Mouse (Mus musculus): Measurements from ENCODE around the gene Dguok. TPM values are rescaled to one million over a fixed set of nuclear protein-coding genes. Genes with fewer than 3 reads are reported as not detected.

Gene Dguok
- polyA plus RNA-seq, 1 experiment from 2014 or later = 74.4 TPM

DNA sequence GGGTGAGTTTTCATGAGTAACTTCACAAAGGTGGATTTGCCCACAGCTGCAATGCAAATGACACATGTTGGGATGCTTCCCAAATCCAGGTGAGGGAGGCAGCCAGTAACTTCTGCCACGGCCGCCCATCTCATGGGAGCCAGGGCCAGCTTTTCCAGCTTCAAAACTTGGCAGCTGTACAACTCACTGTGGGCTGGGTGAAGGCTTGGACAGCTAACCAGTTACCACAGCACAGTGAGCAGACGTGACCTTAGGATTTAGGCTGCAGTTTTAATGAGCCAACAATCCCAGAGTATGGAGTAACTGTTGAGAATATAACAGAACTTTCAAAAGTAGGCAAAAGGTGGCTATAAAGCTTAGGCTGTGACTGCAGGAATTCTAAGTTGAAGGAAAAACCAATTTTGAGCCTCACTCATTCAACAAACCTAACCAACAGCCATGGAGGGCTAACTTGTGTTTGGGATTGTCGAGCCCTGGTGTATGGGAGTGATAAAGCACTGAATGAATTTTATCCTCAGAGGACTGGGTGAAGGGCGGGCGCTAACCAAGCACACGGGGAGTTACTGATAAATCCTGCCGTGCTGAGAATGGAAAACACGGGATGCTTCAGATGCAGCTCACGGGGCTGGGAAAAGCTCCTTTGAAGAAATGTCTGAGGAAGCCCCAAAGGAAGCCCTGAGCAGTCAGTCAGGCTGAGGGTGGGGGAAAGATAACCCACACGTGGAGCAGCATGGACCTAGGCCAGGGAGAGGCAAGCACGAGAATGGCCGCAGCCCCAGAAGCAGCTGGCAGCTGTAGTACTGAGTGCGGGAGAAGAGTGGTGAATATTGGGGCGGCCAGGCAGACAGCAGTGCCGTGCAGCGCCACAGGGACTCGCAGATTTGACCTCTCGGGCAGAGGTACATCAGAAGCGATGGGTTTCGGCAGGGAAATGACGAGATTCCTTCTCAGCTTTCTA lies 9.7 kb downstream of the Dguok start:
- H3K27ac ChIP-seq (replicated peaks) = no peak overlapping the region
- no peaks in the 10 kb centered on the region; the same call in 1 of the 2 replicates for H3K4me1 ChIP-seq
- no peak overlapping the region for H3K4me3 ChIP-seq (replicated peaks)
- no peak overlapping the region for H3K4me2 ChIP-seq
- peaks cover 20% of the 10 kb centered on the region for H3K36me3 ChIP-seq
- no peak for ATAC-seq (ENCODE audit: low FRiP score)
- H3K27me3 ChIP-seq (replicated peaks) = no peaks in the 10 kb centered on the region
- H3K9ac ChIP-seq (replicated peaks) = no peak overlapping the region
- H3K9me3 ChIP-seq (replicated peaks) = no peaks in the 10 kb centered on the region
- WGBS = 88% methylated on average over 22 of the region's 22 CpGs

DNA sequence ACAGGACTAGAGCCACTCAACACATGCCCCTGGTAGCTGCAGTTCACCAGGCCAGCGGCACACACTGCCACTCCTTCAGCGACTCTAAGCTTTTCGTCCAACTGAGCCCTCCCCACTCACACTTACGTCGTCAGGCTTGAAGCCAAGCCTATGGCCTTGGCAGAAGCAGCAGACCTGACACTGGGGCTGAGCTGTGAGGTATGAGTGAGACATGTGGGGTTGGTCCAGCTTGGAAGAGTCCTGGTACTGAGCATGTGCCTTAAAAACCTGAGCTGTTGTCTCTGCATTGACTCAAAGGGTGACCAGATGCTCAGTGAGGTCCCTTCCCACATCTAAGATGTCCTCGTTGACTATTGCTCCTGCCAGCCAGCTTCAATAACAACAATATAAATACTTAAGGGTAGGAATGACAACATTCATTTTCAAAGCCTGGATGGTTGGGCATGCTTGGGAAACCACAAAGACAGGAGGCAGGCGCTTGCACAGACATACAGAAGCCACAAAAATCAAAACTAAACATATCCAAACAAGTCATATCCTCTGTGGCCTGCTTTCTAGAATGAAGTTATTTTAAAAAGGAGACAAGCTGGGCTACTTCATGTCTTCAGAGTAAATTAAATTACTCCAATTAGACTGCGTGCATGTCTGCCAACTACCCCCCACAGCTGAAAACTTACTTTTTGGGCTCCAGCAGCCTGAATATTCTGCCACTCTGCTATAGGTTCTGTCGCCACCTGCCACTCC lies 10.6 kb downstream of the Dguok start:
- H3K4me2 ChIP-seq = no peak overlapping the region
- H3K9me3 ChIP-seq (replicated peaks) = no peaks in the 10 kb centered on the region
- no peaks in the 10 kb centered on the region; the same call in 1 of the 2 replicates for H3K4me1 ChIP-seq
- H3K27me3 ChIP-seq (replicated peaks) = no peaks in the 10 kb centered on the region
- H3K36me3 ChIP-seq = peaks cover 20% of the 10 kb centered on the region
- no peak overlapping the region for H3K9ac ChIP-seq (replicated peaks)
- H3K27ac ChIP-seq (replicated peaks) = no peak overlapping the region
- H3K4me3 ChIP-seq (replicated peaks) = no peak overlapping the region
- 89% methylated on average over 9 of the region's 9 CpGs for WGBS
- ATAC-seq (ENCODE audit: low FRiP score) = no peak

DNA sequence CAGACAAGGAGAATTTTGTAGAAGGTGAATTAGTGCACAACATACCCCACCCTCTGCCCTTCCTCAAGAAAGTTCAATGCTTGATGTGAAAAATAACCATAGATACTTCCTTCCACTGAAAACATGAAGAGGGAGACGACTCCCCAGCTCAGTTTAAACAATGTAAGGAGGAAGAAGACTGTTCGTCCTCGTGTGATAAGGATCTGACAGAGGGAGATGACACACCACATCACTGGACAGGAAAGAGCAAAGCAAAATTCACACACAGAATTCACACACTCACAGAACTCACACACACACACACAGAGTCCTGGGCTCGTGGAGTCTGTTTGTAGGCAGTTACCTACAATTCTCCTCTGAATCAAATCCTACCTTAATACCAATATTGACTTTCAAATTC lies 16.1 kb downstream of the Dguok start:
- Histone ChIP-seq H3K27ac (replicated peaks) (no peak overlapping the region), H3K4me3 (replicated peaks) (no peak overlapping the region), H3K27me3 (replicated peaks) (no peaks in the 10 kb centered on the region), H3K36me3 (peaks cover 70% of the 10 kb centered on the region), H3K4me1 (no peaks in the 10 kb centered on the region; the same call in 1 of the 2 replicates), H3K9me3 (replicated peaks) (no peaks in the 10 kb centered on the region), H3K9ac (replicated peaks) (no peak overlapping the region), H3K4me2 (no peak overlapping the region)
- no peak for ATAC-seq (ENCODE audit: low FRiP score)
- WGBS = 85% methylated on average over 4 of the region's 4 CpGs

DNA sequence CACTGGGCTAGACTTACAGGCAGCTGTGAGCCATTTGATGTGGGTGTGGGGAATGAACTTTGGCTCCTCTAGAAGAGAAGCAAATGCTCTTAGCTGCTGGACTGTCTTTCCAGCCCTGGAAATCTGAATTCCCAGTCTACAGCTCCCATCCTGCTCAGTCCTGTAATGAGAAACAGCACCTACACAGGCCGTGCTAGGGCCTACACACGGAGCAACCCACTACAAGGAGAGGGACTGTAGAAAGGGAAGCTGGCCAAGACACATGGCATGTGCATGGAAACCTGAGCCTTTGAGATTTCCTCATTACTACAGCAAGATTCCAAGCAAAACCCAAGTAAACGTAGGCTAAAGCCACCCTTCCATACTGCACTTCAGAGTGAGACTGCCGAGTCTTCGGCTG lies 18.6 kb downstream of the Dguok start:
- H3K9me3 ChIP-seq (replicated peaks) = no peaks in the 10 kb centered on the region
- no peaks in the 10 kb centered on the region for H3K4me1 ChIP-seq
- H3K4me2 ChIP-seq = no peak overlapping the region
- H3K36me3 ChIP-seq = peaks cover 75% of the 10 kb centered on the region
- H3K9ac ChIP-seq (replicated peaks) = no peak overlapping the region
- 97% methylated on average over 5 of the region's 5 CpGs for WGBS
- H3K4me3 ChIP-seq (replicated peaks) = no peak overlapping the region
- ATAC-seq (ENCODE audit: low FRiP score) = no peak
- no peaks in the 10 kb centered on the region for H3K27me3 ChIP-seq (replicated peaks)
- no peak overlapping the region for H3K27ac ChIP-seq (replicated peaks)

DNA sequence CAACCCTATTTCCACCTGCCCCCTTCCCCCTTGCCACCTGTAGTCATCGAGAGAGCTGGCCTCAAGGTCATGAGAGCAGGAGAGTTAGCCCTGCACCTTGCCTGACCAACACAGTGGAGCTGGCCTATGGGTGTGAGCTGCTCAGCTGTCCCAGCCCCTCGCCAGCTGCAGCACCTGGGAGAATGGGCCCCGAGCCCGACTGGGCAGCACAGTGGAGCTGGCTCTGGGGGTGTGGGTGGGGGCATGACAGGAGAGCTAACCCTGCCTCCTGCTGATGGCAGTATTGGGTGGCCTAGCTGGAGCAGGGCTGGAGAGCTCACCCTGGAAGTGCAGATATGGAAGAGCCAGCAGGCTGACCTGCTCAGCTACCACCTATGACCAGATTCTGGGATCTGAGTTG lies 19.5 kb downstream of the Dguok start:
- H3K36me3 ChIP-seq = peaks cover 81% of the 10 kb centered on the region
- H3K9ac ChIP-seq (replicated peaks) = no peak overlapping the region
- no peak overlapping the region for H3K27ac ChIP-seq (replicated peaks)
- no peaks in the 10 kb centered on the region for H3K27me3 ChIP-seq (replicated peaks)
- H3K4me3 ChIP-seq (replicated peaks) = no peak overlapping the region
- H3K4me2 ChIP-seq = no peak overlapping the region
- 89% methylated on average over 4 of the region's 4 CpGs for WGBS
- ATAC-seq (ENCODE audit: low FRiP score) = no peak
- no peaks in the 10 kb centered on the region for H3K4me1 ChIP-seq
- no peaks in the 10 kb centered on the region for H3K9me3 ChIP-seq (replicated peaks)

DNA sequence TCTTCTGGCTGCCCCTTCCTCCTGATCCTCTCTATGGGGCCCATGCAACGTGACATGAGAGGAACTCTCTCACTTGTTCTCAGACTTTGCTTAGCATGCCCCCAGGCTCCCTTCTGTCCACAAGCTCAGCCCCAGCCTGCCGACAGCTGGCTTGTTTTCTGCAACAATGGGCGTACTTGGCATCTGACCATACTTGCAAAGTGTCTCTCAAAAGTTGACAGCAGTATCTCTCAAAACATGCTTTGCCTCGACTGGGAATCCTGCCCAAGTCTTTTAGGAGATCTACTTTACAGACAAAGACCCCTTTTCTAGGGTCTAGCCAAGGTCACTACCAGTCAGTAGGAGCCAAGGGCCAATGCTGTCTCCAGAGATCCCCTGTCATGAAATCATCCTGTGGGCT lies 20.9 kb downstream of the Dguok start:
- H3K36me3 ChIP-seq = peaks cover 95% of the 10 kb centered on the region
- ATAC-seq (ENCODE audit: low FRiP score) = no peak

DNA sequence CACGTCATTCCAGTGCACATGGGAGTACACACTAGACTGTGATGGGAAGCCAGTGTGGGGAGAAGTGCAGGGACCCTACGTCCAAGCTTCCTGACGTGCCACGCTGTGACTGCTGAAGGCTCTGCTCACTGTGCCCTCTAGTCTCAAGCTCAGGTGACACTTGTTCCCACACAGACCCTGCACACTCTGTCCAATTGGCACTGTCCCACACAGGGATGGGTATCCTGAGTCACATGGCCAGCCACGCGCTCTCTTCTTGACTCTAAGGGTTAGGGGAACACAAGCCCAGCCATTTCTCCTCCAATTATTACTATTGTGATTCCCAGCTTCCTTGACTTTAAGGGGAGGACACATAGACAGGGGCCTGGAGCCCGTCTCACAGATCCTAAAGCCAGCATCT lies 23.0 kb downstream of the Dguok start:
- H3K36me3 ChIP-seq = peaks cover 92% of the 10 kb centered on the region

More for the DNA sequence above, 20.9 kb downstream of the Dguok start:
- H3K9ac ChIP-seq (replicated peaks) = no peak overlapping the region
- 60% methylated on average over 4 of the region's 4 CpGs for WGBS
- no peaks in the 10 kb centered on the region for H3K27me3 ChIP-seq (replicated peaks)
- H3K4me1 ChIP-seq = no peaks in the 10 kb centered on the region
- H3K27ac ChIP-seq (replicated peaks) = no peak overlapping the region
- H3K9me3 ChIP-seq (replicated peaks) = no peaks in the 10 kb centered on the region
- H3K4me2 ChIP-seq = no peak overlapping the region
- no peak overlapping the region for H3K4me3 ChIP-seq (replicated peaks)

DNA sequence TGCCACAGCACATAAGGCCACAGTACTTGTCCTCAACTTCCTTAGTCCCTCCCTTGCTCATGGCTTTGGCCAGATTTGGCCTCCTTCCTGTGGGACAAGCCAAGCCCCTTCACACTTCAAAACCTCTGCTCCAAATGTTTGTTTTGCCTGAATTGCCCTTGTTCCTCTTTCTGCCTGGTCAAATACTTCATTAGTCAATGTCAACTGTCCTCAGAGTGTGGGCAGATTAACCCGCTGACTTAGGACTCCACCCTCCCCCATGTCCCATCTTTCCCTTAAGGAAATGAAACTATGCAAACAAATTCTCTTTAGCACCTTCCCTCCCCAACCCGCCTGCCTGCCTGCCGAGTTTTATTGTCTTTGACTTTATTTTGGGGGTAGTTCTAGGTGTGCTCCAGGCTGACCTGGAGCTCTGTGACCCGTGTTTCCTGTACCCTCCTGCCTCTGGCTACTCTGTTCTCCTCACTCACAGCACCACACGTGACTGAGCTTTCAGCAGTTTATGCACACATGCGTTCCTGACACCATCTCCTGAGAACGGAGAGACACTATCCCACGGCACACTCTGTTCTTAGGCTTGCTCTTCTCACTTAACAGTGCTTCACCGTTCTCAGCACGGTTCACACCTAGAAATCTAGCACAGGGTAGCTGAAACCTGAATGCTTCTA lies 24.2 kb downstream of the Dguok start:
- Histone ChIP-seq H3K9ac (replicated peaks) (no peak overlapping the region), H3K36me3 (peaks cover 80% of the 10 kb centered on the region), H3K4me2 (no peak overlapping the region), H3K27me3 (replicated peaks) (no peaks in the 10 kb centered on the region), H3K4me1 (no peaks in the 10 kb centered on the region), H3K27ac (replicated peaks) (no peak overlapping the region), H3K9me3 (replicated peaks) (no peaks in the 10 kb centered on the region), H3K4me3 (replicated peaks) (no peak overlapping the region)
- 75% methylated on average over 10 of the region's 10 CpGs for WGBS
- no peak for ATAC-seq (ENCODE audit: low FRiP score)

More for the DNA sequence above, 23.0 kb downstream of the Dguok start:
- Histone ChIP-seq H3K27ac (replicated peaks) (no peak overlapping the region), H3K4me1 (no peaks in the 10 kb centered on the region), H3K27me3 (replicated peaks) (no peaks in the 10 kb centered on the region), H3K4me2 (no peak overlapping the region), H3K9me3 (replicated peaks) (no peaks in the 10 kb centered on the region), H3K9ac (replicated peaks) (no peak overlapping the region), H3K4me3 (replicated peaks) (no peak overlapping the region)
- 94% methylated on average over 7 of the region's 7 CpGs for WGBS
- ATAC-seq (ENCODE audit: low FRiP score) = no peak

DNA sequence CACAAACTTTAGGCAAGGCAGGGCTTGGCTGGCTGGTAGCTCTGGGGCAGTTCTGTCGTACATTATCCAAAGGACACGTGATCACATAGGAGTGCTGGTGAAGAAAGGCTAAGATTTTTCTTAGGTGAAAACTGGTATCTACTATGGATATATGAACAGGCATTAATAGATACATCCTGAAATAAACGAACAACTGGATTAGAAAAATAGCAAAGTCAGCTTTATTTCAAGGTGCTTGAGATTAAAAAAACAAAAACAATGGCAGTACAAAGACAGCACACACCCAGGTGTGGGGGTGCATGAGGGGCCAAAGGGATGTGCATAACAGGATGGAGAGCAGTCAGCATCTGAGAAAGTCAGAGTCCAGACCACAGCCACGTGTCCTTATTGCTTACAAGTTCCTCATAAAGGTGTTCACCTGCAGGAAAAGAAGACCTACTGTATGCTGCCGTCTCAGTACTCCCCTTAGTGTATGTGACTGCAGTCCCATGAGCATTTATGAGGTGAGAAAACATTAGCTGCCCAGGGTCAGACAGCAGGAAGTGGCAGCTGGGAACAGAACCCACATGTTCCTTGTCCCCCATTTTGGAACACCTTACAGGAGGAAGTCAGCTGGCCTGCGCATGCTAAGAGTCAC lies 26.6 kb downstream of the Dguok start:
- Histone ChIP-seq H3K27ac (replicated peaks) (no peak overlapping the region), H3K4me1 (no peaks in the 10 kb centered on the region), H3K36me3 (peaks cover 56% of the 10 kb centered on the region), H3K9me3 (replicated peaks) (no peaks in the 10 kb centered on the region), H3K27me3 (replicated peaks) (no peaks in the 10 kb centered on the region), H3K9ac (replicated peaks) (no peak overlapping the region), H3K4me3 (replicated peaks) (no peak overlapping the region), H3K4me2 (no peak overlapping the region)
- no peak for ATAC-seq (ENCODE audit: low FRiP score)
- WGBS = 92% methylated on average over 6 of the region's 6 CpGs

DNA sequence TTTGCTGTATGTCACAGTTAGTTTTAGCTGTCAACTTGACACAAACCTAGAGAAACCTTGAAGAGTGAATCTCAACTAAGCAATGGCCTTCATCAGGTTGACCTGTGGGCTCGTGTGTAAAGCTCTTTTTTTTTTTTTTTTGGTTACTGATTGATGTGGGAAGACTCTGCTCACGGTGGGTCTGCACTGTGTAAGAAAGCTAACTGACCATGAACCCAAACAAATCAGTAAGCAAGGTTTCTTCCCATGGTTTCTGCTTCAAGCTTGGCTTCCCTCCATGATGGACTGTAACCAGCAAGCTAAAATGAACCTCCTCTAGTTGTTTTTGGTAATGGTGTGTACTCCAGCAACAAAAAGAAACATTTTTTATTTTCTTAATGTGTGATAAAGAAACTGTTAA lies 27.6 kb downstream of the Dguok start:
- ATAC-seq (ENCODE audit: low FRiP score) = no peak
- no peak overlapping the region for H3K4me3 ChIP-seq (replicated peaks)
- no peaks in the 10 kb centered on the region for H3K27me3 ChIP-seq (replicated peaks)
- 85% methylated on average over 2 of the region's 2 CpGs for WGBS
- no peaks in the 10 kb centered on the region for H3K4me1 ChIP-seq
- no peak overlapping the region for H3K27ac ChIP-seq (replicated peaks)
- no peak overlapping the region for H3K4me2 ChIP-seq
- no peak overlapping the region for H3K9ac ChIP-seq (replicated peaks)
- H3K36me3 ChIP-seq = peaks cover 47% of the 10 kb centered on the region
- no peaks in the 10 kb centered on the region for H3K9me3 ChIP-seq (replicated peaks)

DNA sequence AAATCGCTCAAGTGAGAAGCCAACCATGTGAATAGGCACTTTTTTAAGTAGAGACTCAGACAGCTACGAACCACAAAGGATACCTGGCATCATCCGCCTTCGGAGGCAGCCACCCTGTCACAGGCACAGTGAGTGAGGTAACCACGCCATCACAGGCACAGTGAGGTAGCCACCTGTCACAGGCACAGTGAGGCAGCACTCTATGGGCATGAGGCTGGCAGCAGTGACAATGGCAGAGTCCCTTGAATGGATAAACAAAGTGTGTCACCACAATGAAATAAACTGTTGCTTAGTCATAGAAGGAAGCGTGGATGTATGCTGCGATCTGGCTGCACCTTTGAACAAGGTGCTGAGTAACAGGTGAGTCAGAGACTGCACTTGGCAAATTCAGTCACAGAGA lies 28.1 kb downstream of the Dguok start:
- ATAC-seq (ENCODE audit: low FRiP score) = no peak
- Histone ChIP-seq H3K9ac (replicated peaks) (no peak overlapping the region), H3K4me1 (no peaks in the 10 kb centered on the region), H3K4me2 (no peak overlapping the region), H3K27me3 (replicated peaks) (no peaks in the 10 kb centered on the region), H3K36me3 (peaks cover 42% of the 10 kb centered on the region), H3K27ac (replicated peaks) (no peak overlapping the region), H3K9me3 (replicated peaks) (no peaks in the 10 kb centered on the region), H3K4me3 (replicated peaks) (no peak overlapping the region)
- WGBS = 91% methylated on average over 7 of the region's 7 CpGs

Measured in neural tube, embryonic 15.5 days (tissue).